Mouse (Mus musculus): ENCODE measurements around the gene Specc1.

Gene Specc1

GRCm38 (mm10) chr11:62015071-62015654 is 58.6 kb downstream of the Specc1 start:
- DNase-seq (ENCODE audit: low read depth, low spot score): no peak

GRCm38 (mm10) chr11:62016985-62017384 is 60.4 kb downstream of the Specc1 start:
- no peak for DNase-seq (ENCODE audit: low read depth, low spot score)

GRCm38 (mm10) chr11:62018315-62019205 is 62.0 kb downstream of the Specc1 start:
- no peak for DNase-seq (ENCODE audit: low read depth, low spot score)

GRCm38 (mm10) chr11:62019857-62020256 is 63.3 kb downstream of the Specc1 start:
- DNase-seq (ENCODE audit: low read depth, low spot score): no peak

GRCm38 (mm10) chr11:62020898-62021297 is 64.3 kb downstream of the Specc1 start:
- no peak for DNase-seq (ENCODE audit: low read depth, low spot score)

- no peak for DNase-seq (ENCODE audit: low read depth, low spot score)
Measured at GRCm38 (mm10) chr11:62022105-62022504, 65.5 kb downstream of the Specc1 start.

GRCm38 (mm10) chr11:62022718-62023493 is 66.3 kb downstream of the Specc1 start:
- DNase-seq (ENCODE audit: low read depth, low spot score): no peak

- DNase-seq (ENCODE audit: low read depth, low spot score): no peak
Measured at GRCm38 (mm10) chr11:62023494-62024233, 67.1 kb downstream of the Specc1 start.

- no peak for DNase-seq (ENCODE audit: low read depth, low spot score)
Measured at GRCm38 (mm10) chr11:62024234-62024601, 67.7 kb downstream of the Specc1 start.

- no peak for DNase-seq (ENCODE audit: low read depth, low spot score)
Measured at GRCm38 (mm10) chr11:62024952-62025351, 68.4 kb downstream of the Specc1 start.

GRCm38 (mm10) chr11:62025770-62026169 is 69.2 kb downstream of the Specc1 start:
- DNase-seq (ENCODE audit: low read depth, low spot score): no peak

GRCm38 (mm10) chr11:62026345-62026815 is 69.8 kb downstream of the Specc1 start:
- no peak for DNase-seq (ENCODE audit: low read depth, low spot score)

GRCm38 (mm10) chr11:62027271-62027670 is 70.7 kb downstream of the Specc1 start:
- no peak for DNase-seq (ENCODE audit: low read depth, low spot score)

- DNase-seq (ENCODE audit: low read depth, low spot score): no peak
Measured at GRCm38 (mm10) chr11:62027705-62028104, 71.1 kb downstream of the Specc1 start.

GRCm38 (mm10) chr11:62029171-62029570 is 72.6 kb downstream of the Specc1 start:
- no peak for DNase-seq (ENCODE audit: low read depth, low spot score)

- no peak for DNase-seq (ENCODE audit: low read depth, low spot score)
Measured at GRCm38 (mm10) chr11:62034564-62034963, 78.0 kb downstream of the Specc1 start.

- DNase-seq (ENCODE audit: low read depth, low spot score): no peak
Measured at GRCm38 (mm10) chr11:62035220-62035619, 78.7 kb downstream of the Specc1 start.

- no peak for DNase-seq (ENCODE audit: low read depth, low spot score)
Measured at GRCm38 (mm10) chr11:62040122-62040521, 83.6 kb downstream of the Specc1 start.

GRCm38 (mm10) chr11:62044627-62045026 is 88.1 kb downstream of the Specc1 start:
- DNase-seq (ENCODE audit: low read depth, low spot score): no peak

- DNase-seq (ENCODE audit: low read depth, low spot score): no peak
Measured at GRCm38 (mm10) chr11:62045964-62046363, 89.4 kb downstream of the Specc1 start.

Measured in c-Kit-negative CD71-positive TER-119-positive erythroid progenitor cells, embryonic 14.5 days (primary cell).